8 mouse cellular contexts compared by ENCODE assay signal in genomic region chr15:94544052-94544636, GRCm38 (mm10). TPM values are rescaled to one million over a fixed set of nuclear protein-coding genes. Genes with fewer than 3 reads are reported as not detected.
DNase-seq lines count a peak whose midpoint lies in the region; ATAC-seq and TF ChIP-seq lines count a peak whose summit lies in the region.

No protein-coding gene starts in this region.

- no peaks in the 10 kb centered on the region for H3K27me3 ChIP-seq in lung, embryonic 16.5 days (ENCODE audit: control insufficient read depth, insufficient read depth, low read depth, low read length)
- H3K27me3 ChIP-seq in embryonic facial prominence, embryonic 14.5 days (replicated peaks; ENCODE audit: control insufficient read depth, insufficient read depth, low read length), result no peaks in the 10 kb centered on the region
- no peaks in the 10 kb centered on the region for H3K27me3 ChIP-seq in intestine, postnatal 0 days (replicated peaks; ENCODE audit: control insufficient read depth, insufficient read depth, low read length)
- no peaks in the 10 kb centered on the region for H3K27me3 ChIP-seq in neural tube, embryonic 15.5 days (replicated peaks)

- H3K4me3 ChIP-seq in lung, embryonic 16.5 days (ENCODE audit: low read length), result peak overlapping the region; percentile 84
- peak overlapping the region; percentile 74 for H3K4me3 ChIP-seq in embryonic facial prominence, embryonic 14.5 days (ENCODE audit: low read depth, low read length)
- H3K4me3 ChIP-seq in intestine, postnatal 0 days (ENCODE audit: low read depth, low read length), result peak overlapping the region; percentile 87
- H3K4me3 ChIP-seq in neural tube, embryonic 15.5 days (replicated peaks), result peak overlapping the region; percentile 92

- no peak for DNase-seq in lung, postnatal 25 days (ENCODE audit: low spot score)
- DNase-seq in embryonic facial prominence, embryonic 14.5 days (ENCODE audit: low spot score), result no peak
- no peak for DNase-seq in ovary, postnatal 14 days (ENCODE audit: low spot score)
- DNase-seq in cerebellum, postnatal 36 days, result no peak

- H3K27ac ChIP-seq in lung, embryonic 16.5 days (ENCODE audit: low read length), result peak overlapping the region; percentile 85
- H3K27ac ChIP-seq in embryonic facial prominence, embryonic 14.5 days (replicated peaks; ENCODE audit: low read depth, low read length), result no peak overlapping the region; the same call in 1 of the 2 replicates
- H3K27ac ChIP-seq in intestine, postnatal 0 days (ENCODE audit: low read depth, low read length), result peak overlapping the region; percentile 94
- peak overlapping the region; percentile 77 for H3K27ac ChIP-seq in neural tube, embryonic 15.5 days (replicated peaks)

- H3K9me3 ChIP-seq in lung, embryonic 16.5 days (ENCODE audit: control insufficient read depth, low read length), result no peaks in the 10 kb centered on the region
- H3K9me3 ChIP-seq in embryonic facial prominence, embryonic 14.5 days (ENCODE audit: control insufficient read depth, low read length), result no peaks in the 10 kb centered on the region
- no peaks in the 10 kb centered on the region for H3K9me3 ChIP-seq in intestine, postnatal 0 days (ENCODE audit: control insufficient read depth)
- no peaks in the 10 kb centered on the region for H3K9me3 ChIP-seq in neural tube, embryonic 15.5 days (replicated peaks)

- H3K4me1 ChIP-seq in lung, embryonic 16.5 days (replicated peaks; ENCODE audit: control insufficient read depth, insufficient read depth, low read length), result peaks cover 4% of the 10 kb centered on the region
- H3K4me1 ChIP-seq in embryonic facial prominence, embryonic 14.5 days (ENCODE audit: control insufficient read depth, insufficient read depth, low read length), result peaks cover 4% of the 10 kb centered on the region; the same call in 1 of the 2 replicates
- peaks cover 6% of the 10 kb centered on the region; the same call in 1 of the 2 replicates for H3K4me1 ChIP-seq in intestine, postnatal 0 days (replicated peaks; ENCODE audit: control insufficient read depth, insufficient read depth, low read length)
- peaks cover 12% of the 10 kb centered on the region; the same call in 1 of the 2 replicates for H3K4me1 ChIP-seq in neural tube, embryonic 15.5 days

- peak overlapping the region; percentile 82 for H3K9ac ChIP-seq in lung, embryonic 16.5 days (ENCODE audit: low read length)
- H3K9ac ChIP-seq in embryonic facial prominence, embryonic 14.5 days (ENCODE audit: low read depth, low read length), result peak overlapping the region; percentile 71
- H3K9ac ChIP-seq in intestine, postnatal 0 days (ENCODE audit: low read depth, low read length), result peak overlapping the region; percentile 68
- H3K9ac ChIP-seq in neural tube, embryonic 15.5 days (replicated peaks), result peak overlapping the region; percentile 70

- WGBS in lung, embryonic 16.5 days, result 36% methylated on average over 9 of the region's 9 CpGs
- WGBS in embryonic facial prominence, embryonic 14.5 days, result 38% methylated on average over 9 of the region's 9 CpGs
- 34% methylated on average over 9 of the region's 9 CpGs for WGBS in intestine, postnatal 0 days
- WGBS in neural tube, embryonic 15.5 days, result 38% methylated on average over 9 of the region's 9 CpGs

- H3K4me2 ChIP-seq in lung, embryonic 16.5 days (ENCODE audit: low read depth, low read length), result peak overlapping the region; percentile 85
- H3K4me2 ChIP-seq in embryonic facial prominence, embryonic 14.5 days (ENCODE audit: low read depth, low read length), result peak overlapping the region; percentile 84
- H3K4me2 ChIP-seq in intestine, postnatal 0 days (replicated peaks; ENCODE audit: low read depth), result peak overlapping the region; percentile 76
- H3K4me2 ChIP-seq in neural tube, embryonic 15.5 days, result peak overlapping the region; percentile 88

- no peak for ATAC-seq in lung, embryonic 16.5 days (ENCODE audit: low read depth)
- ATAC-seq in embryonic facial prominence, embryonic 14.5 days (ENCODE audit: low read depth), result no peak
- no peak for ATAC-seq in intestine, postnatal 0 days
- ATAC-seq in neural tube, embryonic 15.5 days (ENCODE audit: low FRiP score), result no peak
- ATAC-seq in erythroid progenitor cell, adult 5-6 weeks (replicated peaks; ENCODE audit: low FRiP score, poor library complexity, severe bottlenecking), result no peak

- no peaks in the 10 kb centered on the region for H3K36me3 ChIP-seq in lung, embryonic 16.5 days (ENCODE audit: control insufficient read depth, insufficient read depth, low read length)
- H3K36me3 ChIP-seq in embryonic facial prominence, embryonic 14.5 days (ENCODE audit: control insufficient read depth, insufficient read depth, low read length), result no peaks in the 10 kb centered on the region
- H3K36me3 ChIP-seq in intestine, postnatal 0 days (ENCODE audit: control insufficient read depth, insufficient read depth), result peaks cover 8% of the 10 kb centered on the region
- H3K36me3 ChIP-seq in neural tube, embryonic 15.5 days, result no peaks in the 10 kb centered on the region

- TF ChIP-seq CTCF in intestine, postnatal 0 days (IDR thresholded peaks at IDR 0.05; ENCODE audit: low read depth), result no peak

RNA-seq across cellular contexts. Expression of gene Irak4, which starts 0.7 kb away (rescaled TPM):
- 9.2 and 9.8 TPM in 2 replicates for polyA plus RNA-seq in lung, embryonic 16.5 days (2015; fragmentation: Nextera tagmentation; extraction: Ambion mirVana)
- polyA plus RNA-seq in embryonic facial prominence, embryonic 14.5 days (2014; fragmentation: Nextera tagmentation; extraction: Ambion mirVana), result 4.4 and 5.2 TPM in 2 replicates
- polyA plus RNA-seq in intestine, postnatal 0 days (2015; fragmentation: Nextera tagmentation; extraction: Ambion mirVana), result 16.1 and 18.8 TPM in 2 replicates
- polyA plus RNA-seq in neural tube, embryonic 15.5 days (2015; fragmentation: Nextera tagmentation; extraction: Ambion mirVana), result 2.0 and 3.5 TPM in 2 replicates
- total RNA-seq in erythroid progenitor cell, adult 5-6 weeks (2015; ENCODE audit: low replicate concordance), result 5.4 and 8.6 TPM in 2 replicates
- 4.2 and 6.3 TPM in 2 replicates for total RNA-seq in erythroid progenitor cell, adult 5-6 weeks (2017; ENCODE audit: low replicate concordance)

RNA-seq across cellular contexts. Expression of gene Pus7l, which starts 0.8 kb away (rescaled TPM):
- polyA plus RNA-seq in lung, embryonic 16.5 days (2015; fragmentation: Nextera tagmentation; extraction: Ambion mirVana), result 6.1 and 7.1 TPM in 2 replicates
- polyA plus RNA-seq in embryonic facial prominence, embryonic 14.5 days (2014; fragmentation: Nextera tagmentation; extraction: Ambion mirVana), result 8.7 and 9.7 TPM in 2 replicates
- polyA plus RNA-seq in intestine, postnatal 0 days (2015; fragmentation: Nextera tagmentation; extraction: Ambion mirVana), result 2.7 and 2.8 TPM in 2 replicates
- polyA plus RNA-seq in neural tube, embryonic 15.5 days (2015; fragmentation: Nextera tagmentation; extraction: Ambion mirVana), result 5.1 and 7.6 TPM in 2 replicates
- total RNA-seq in erythroid progenitor cell, adult 5-6 weeks (2015; ENCODE audit: low replicate concordance), result 0.84 TPM in 1 of 2 replicates, not detected in the other
- total RNA-seq in erythroid progenitor cell, adult 5-6 weeks (2017; ENCODE audit: low replicate concordance), result 0.91 and 1.7 TPM in 2 replicates

RNA-seq across cellular contexts. Expression of gene Twf1, which starts 45.5 kb away (rescaled TPM):
- polyA plus RNA-seq in lung, embryonic 16.5 days (2015; fragmentation: Nextera tagmentation; extraction: Ambion mirVana), result 79.6 and 83.1 TPM in 2 replicates
- 78.3 and 83.1 TPM in 2 replicates for polyA plus RNA-seq in embryonic facial prominence, embryonic 14.5 days (2014; fragmentation: Nextera tagmentation; extraction: Ambion mirVana)
- 121 and 122 TPM in 2 replicates for polyA plus RNA-seq in intestine, postnatal 0 days (2015; fragmentation: Nextera tagmentation; extraction: Ambion mirVana)
- polyA plus RNA-seq in neural tube, embryonic 15.5 days (2015; fragmentation: Nextera tagmentation; extraction: Ambion mirVana), result 66.3 and 73.4 TPM in 2 replicates
- total RNA-seq in erythroid progenitor cell, adult 5-6 weeks (2015; ENCODE audit: low replicate concordance), result 23.8 and 54.9 TPM in 2 replicates
- total RNA-seq in erythroid progenitor cell, adult 5-6 weeks (2017; ENCODE audit: low replicate concordance), result 8.9 and 14.9 TPM in 2 replicates
